Mouse (Mus musculus): ENCODE measurements around the gene Gm20481.
"Not testable (repeated sequence)": the region's sequence is repeated elsewhere in the genome, so short reads cannot be mapped to it uniquely, and the experiment has no call there.

Gene Gm20481

DNA sequence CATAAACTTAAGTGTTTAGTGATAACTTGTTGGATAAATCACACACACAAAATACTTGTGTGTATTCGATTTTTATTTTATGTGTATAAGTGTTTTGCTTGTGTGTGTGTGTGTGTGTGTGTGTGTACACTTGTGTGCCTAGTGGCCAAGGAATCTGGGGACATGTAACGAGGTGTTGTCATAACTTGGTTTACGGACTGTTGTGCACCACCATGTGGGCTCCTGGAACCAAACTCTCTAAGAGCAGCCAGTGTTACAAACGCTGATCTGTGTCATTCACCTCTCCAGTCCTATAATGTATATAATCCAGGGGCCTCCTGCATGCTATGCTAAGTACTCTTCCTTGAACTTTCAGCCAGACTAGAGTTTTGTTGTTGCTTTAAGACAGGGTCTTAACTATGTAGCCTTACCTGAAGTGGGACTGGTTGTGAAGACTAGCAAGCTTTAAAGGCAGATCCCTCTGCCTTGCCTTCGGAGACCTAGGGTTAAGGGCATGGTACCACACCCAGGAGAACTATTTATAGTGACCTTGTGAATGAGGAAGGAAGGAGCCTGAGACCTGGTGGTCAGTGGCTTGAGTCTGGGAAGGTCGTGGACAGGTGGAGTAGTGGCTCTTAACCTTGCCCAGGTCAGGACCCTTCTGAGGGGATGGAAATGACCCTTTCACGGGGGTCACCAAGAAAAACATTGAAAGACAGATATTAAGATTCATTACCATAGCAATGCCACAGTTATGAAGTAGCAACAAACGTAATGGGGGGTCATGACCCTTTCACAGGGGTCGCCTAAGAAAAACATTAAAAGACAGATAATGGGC lies 33.5 kb downstream of the Gm20481 start:
- DNase-seq (ENCODE audit: low spot score in 2 of 2), result no peak

- no peak for DNase-seq (ENCODE audit: low spot score in 2 of 2)
Observed at GRCm38 (mm10) chr17:35004075-35004717, 34.5 kb downstream of the Gm20481 start.

GRCm38 (mm10) chr17:35005158-35005557 lies 35.4 kb downstream of the Gm20481 start:
- no peak for DNase-seq (ENCODE audit: low spot score in 2 of 2)

GRCm38 (mm10) chr17:35005902-35006301 lies 36.2 kb downstream of the Gm20481 start:
- DNase-seq (ENCODE audit: low spot score in 2 of 2), result not testable (repeated sequence)

DNA sequence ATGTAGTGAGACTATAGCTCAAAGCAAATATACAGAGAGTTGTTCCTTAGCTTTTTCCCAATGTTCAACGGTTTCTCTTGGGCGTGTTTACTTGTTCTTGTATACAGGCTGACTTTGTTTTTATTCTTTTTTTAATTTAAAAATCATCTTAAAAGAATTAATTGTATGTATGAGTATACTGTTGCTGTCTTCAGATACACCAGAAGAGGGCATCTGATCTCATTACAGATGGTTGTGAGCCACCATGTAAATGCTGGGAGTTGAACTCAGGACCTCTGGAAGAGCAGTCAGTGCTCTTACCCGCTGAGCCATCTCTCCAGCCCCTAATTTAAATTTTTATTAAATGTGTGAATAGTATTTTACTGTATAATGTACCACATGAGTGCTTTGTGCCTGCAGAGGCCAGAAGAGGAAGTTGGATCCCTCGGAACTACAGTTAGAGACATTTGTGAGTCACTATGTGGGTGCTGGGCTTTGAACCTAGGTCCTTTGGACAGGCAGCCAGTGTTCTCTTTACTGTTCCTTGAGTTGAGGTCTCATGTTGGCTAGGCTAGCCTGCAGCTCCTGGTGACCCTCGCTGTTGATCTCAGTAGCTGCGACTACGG lies 37.8 kb downstream of the Gm20481 start:
- no peak for DNase-seq (ENCODE audit: low spot score in 2 of 2)

DNA sequence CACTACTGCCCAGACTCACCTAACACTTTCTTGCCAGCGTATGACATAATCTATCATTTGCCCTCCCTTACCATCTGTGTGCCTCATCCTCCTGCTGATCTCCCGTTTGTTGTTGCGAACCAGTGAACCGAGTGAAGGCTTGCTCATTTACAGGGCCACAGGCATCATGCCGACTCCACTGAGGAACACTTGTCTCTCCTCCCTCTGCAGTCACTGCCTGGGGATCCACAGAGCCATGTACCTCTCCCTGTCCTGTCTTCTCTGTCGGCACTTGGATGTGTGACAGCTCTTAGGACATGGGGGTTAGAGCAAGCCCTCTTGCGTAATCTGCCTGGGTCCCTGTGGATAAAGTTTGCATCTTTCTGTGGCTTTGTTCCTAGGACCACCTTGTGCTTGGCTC lies 39.9 kb downstream of the Gm20481 start:
- DNase-seq (ENCODE audit: low spot score in 2 of 2), result no peak

- DNase-seq (ENCODE audit: low spot score in 2 of 2), result no peak
Observed at GRCm38 (mm10) chr17:35011440-35011839, 41.7 kb downstream of the Gm20481 start.

DNA sequence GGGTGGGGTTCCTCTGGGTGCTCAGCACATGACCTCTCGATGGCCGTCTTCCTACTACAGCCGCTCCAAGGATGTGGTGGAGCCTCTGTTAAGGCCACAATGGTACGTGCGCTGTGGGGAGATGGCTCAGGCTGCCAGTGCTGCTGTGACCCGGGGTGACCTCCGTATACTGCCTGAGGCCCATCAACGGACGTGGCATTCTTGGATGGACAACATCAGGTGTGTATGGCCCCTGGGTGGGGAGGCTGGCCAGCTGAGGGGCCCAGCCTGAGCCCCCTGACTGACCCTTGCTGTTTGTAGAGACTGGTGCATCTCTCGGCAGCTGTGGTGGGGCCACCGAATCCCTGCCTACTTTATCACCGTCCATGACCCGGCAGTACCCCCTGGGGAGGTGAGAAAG lies 42.7 kb downstream of the Gm20481 start:
- DNase-seq (ENCODE audit: low spot score in 2 of 2), result no peak

DNA sequence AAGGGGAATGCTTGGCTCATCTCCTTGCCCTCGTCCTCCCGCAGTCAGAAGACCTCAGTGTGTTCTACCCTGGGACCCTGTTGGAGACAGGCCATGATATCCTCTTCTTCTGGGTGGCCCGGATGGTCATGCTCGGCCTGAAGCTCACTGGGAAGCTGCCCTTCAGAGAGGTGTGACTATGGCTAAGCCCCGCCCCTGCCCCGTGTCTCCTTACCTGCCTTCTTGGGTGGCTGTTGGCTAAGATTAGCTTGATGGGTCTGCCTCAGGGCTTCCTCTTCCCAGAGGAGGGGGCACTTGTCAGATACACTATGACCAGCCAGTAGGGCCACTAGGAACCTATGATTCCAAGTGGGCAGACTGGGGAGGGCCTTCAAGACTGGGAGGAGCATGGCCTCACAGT lies 43.5 kb downstream of the Gm20481 start:
- no peak for DNase-seq (ENCODE audit: low spot score in 2 of 2)

DNA sequence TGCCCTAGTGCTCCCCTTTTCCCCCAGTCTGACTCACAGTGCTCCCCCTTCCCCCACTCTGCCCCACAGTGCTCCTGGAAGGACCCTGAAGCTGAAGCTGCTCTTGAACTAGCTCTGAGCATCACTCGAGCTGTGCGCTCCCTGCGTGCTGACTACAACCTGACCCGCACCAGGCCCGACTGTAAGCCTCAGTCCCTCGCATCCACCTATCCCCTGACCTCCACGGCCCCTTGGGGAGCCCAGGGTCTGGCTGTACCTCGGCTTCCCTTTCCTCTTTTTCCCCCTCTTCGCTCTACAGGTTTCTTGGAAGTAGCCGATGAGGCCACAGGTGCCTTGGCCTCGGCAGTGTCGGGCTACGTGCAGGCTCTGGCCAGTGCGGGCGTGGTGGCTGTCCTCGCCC lies 45.6 kb downstream of the Gm20481 start:
- DNase-seq (ENCODE audit: low spot score in 2 of 2), result no peak

DNA sequence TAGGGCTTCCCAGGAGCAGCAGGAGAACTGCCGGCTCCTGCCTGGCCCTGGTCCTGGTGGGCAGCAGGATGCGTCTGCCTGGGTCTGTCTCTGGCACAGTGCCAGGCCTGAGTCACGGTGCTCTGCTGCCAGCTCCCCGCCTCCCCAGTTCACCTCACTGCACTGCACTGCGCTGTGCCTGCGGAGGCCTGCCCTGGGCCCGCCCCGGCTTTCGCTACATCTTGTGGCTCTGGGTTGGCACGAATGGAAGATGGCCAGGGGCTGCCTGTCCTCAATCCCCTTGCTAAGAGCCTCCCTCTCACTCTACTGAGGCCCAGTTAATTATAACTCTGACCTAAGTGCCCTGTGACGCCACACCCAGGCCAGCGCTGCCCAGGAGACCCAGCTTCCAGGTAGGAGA lies 46.7 kb downstream of the Gm20481 start, which contains the start of gene Vwa7:
TSS of gene Vwa7 (plus strand) at position 204 of the 400 bp plus-strand sequence.
- no peak for DNase-seq (ENCODE audit: low spot score in 2 of 2)

DNA sequence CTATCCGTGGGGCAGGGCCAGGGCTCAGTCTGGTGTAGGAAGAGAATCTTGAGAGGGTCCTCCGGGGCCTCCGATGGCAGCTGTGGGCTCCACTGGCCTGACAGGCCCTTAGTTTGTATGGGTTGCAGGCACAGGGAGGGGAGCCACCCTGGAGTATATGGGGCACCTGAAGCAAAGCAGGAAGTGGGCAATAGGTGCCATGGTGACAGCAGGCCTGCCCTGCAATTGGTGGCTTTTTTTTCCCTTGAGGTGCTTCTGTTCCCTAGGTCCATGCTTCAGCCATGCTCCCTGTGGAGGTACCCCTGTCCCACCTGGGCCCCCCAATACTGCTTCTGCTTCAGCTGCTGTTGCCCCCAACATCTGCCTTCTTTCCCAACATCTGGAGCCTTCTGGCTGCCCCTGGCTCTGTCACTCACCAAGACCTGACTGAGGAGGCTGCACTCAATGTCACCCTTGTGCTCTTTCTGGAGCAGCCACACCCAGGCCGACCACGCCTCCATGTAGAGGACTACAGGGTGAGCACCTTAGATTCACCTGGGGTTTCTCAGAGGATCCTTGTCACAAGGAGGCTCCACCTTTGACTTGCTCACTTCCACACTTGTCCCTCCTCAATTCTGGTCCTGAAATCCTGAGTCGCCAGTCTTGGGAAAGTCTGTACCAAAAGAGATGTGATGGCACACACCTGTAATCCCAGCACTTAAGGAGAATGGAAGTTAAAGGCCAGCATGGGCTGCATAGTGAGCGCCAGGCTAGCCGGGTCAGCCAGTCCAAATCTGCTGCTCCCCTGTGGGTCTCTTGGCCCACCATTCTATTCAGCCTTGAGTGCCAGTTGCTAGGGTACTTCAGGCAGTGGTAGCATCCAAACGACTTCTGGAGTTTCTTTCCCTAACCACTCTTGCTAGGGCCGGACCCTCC lies 47.3 kb downstream of the Gm20481 start:
- DNase-seq (ENCODE audit: low spot score in 2 of 2), result no peak

GRCm38 (mm10) chr17:35017706-35018030 lies 48.0 kb downstream of the Gm20481 start:
- DNase-seq (ENCODE audit: low spot score in 2 of 2), result no peak

- DNase-seq (ENCODE audit: low spot score in 2 of 2), result no peak
Observed at GRCm38 (mm10) chr17:35018171-35018570, 48.5 kb downstream of the Gm20481 start.

DNA sequence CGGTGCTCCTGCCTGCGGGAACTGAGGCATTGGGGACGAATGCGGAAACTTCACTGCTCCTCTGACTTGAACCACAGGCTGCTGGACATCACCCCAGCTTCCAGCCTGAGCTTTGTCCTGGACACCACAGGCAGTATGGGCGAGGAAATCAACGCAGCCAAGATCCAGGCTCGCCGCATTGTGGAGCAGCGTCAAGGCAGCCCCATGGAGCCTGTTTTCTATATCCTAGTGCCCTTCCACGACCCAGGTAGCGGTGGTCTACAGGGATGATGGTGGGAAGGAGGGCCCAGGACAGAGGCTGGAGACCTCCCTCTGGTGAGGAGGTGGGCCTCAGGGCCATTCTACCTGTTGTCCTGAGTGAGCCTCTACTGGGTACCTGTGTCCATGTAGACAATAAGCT lies 50.2 kb downstream of the Gm20481 start:
- no peak for DNase-seq (ENCODE audit: low spot score in 2 of 2)

DNA sequence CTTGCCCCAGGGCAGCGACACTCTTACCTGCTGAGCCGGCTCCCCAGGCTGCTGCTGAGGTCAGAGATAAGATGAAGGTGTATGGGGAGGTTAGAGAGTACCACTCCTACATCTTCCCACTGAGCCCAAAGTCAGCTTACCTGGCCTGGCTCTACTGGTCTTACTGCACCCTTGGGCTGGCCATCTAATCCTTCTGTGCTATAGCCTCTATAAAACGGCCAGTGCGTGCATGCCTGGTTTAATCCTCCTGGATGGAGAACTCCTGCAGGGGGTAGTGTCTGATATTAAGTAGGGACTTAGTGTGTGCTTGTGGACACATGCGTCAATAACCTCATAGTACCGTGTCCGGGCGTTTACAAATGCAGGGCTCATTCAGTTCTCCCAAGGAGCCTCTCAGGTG lies 50.8 kb downstream of the Gm20481 start:
- DNase-seq (ENCODE audit: low spot score in 2 of 2), result no peak

- peak; percentile 74 to 78 for DNase-seq (ENCODE audit: low spot score in 2 of 2)
Observed at GRCm38 (mm10) chr17:35021163-35021808, 51.6 kb downstream of the Gm20481 start.
